Mouse (Mus musculus) embryonic fibroblast, embryonic 13.5 days (primary cell): Measurements from ENCODE around the gene Hbb-bh2. TPM values are rescaled to one million over a fixed set of nuclear protein-coding genes. Genes with fewer than 3 reads are reported as not detected.
"Not testable (repeated sequence)": the region's sequence is repeated elsewhere in the genome, so short reads cannot be mapped to it uniquely, and the experiment has no call there.

Source experiments
- H3K27ac ChIP-seq: 2 replicates; pipeline ENCODE4 v1.5.1; 2012; ENCODE audit warnings: low read length, control low read depth, inconsistent platforms; ENCODE audit not compliant: insufficient read depth
- H3K4me1 ChIP-seq: 2 replicates; pipeline ENCODE4 v1.6.1; 2011; ENCODE audit warnings: low read length; ENCODE audit not compliant: control insufficient read depth, insufficient read depth
- H3K4me3 ChIP-seq: 2 replicates; pipeline ENCODE4 v1.5.1; 2011; ENCODE audit warnings: mild to moderate bottlenecking, control low read depth, low read length; ENCODE audit not compliant: insufficient read depth
- CTCF ChIP-seq: IDR thresholded peaks from 2 replicates; pipeline ENCODE4 v1.5.1; 2011; ENCODE audit warnings: mild to moderate bottlenecking, control low read depth, low read length, moderate library complexity, borderline replicate concordance; ENCODE audit not compliant: insufficient read depth
- POLR2A ChIP-seq: IDR thresholded peaks from 2 replicates; pipeline ENCODE4 v1.6.1; 2011; ENCODE audit warnings: low read depth, mild to moderate bottlenecking, control low read depth, low read length, moderate library complexity
- polyA plus RNA-seq: library from polyadenylated mRNA; stranded (reverse); fragments of >200 nt; gene quantifications from 2 replicates; pipeline ENCODE4 v1.2.4, GENCODE M21; 2011; ENCODE audit warnings: low read depth; ENCODE audit not compliant: missing spikeins, insufficient read length

Gene Hbb-bh2
- polyA plus RNA-seq, 1 experiment, result not detected

GRCm38 (mm10) chr7:103853090-103853489 lies 12.8 kb upstream of the Hbb-bh2 start, which contains the start of gene Hbb-y:
Gene Hbb-y, minus strand, starts transcription at chr7:103853216.
- Histone ChIP-seq H3K4me3 (no peak within 1 kb of the TSS), H3K4me1 (no peaks in the 10 kb centered on the region), H3K27ac (no peak within 1 kb of the TSS)
- TF ChIP-seq CTCF, result no peak
- TF ChIP-seq POLR2A, result no peak

GRCm38 (mm10) chr7:103844525-103845325 lies 4.4 kb upstream of the Hbb-bh2 start:
- H3K4me3 ChIP-seq, result no peak overlapping the region
- TF ChIP-seq POLR2A, result no peak
- no peak for TF ChIP-seq CTCF
- H3K27ac ChIP-seq, result no peak overlapping the region
- H3K4me1 ChIP-seq, result no peaks in the 10 kb centered on the region

GRCm38 (mm10) chr7:103843034-103843433 lies 2.7 kb upstream of the Hbb-bh2 start, which contains the start of gene Hbb-bh1:
Gene Hbb-bh1, minus strand, starts transcription at chr7:103843164.
- Histone ChIP-seq H3K4me3 (no peak within 1 kb of the TSS), H3K27ac (no peak within 1 kb of the TSS), H3K4me1 (no peaks in the 10 kb centered on the region)
- no peak for TF ChIP-seq CTCF
- no peak for TF ChIP-seq POLR2A

GRCm38 (mm10) chr7:103827808-103828207 lies 12.5 kb downstream of the Hbb-bh2 start, which contains the start of gene Hbb-bs:
Gene Hbb-bs, minus strand, starts transcription at chr7:103828096.
- TF ChIP-seq POLR2A (no peak), CTCF (no peak)
- Histone ChIP-seq H3K27ac (no peak within 1 kb of the TSS), H3K4me1 (no peaks in the 10 kb centered on the region), H3K4me3 (no peak within 1 kb of the TSS)

- H3K27ac ChIP-seq, result not testable (repeated sequence)
Observed at GRCm38 (mm10) chr7:103827139-103827538, 13.2 kb downstream of the Hbb-bh2 start.

GRCm38 (mm10) chr7:103826255-103826887 lies 13.9 kb downstream of the Hbb-bh2 start:
- Histone ChIP-seq H3K27ac (no peak overlapping the region), H3K4me3 (no peak overlapping the region), H3K4me1 (no peaks in the 10 kb centered on the region)
- TF ChIP-seq CTCF (no peak), POLR2A (no peak)

More at GRCm38 (mm10) chr7:103827139-103827538, 13.2 kb downstream of the Hbb-bh2 start:
- H3K4me1 ChIP-seq, H3K4me3 ChIP-seq: not testable (repeated sequence)

- no peaks in the 10 kb centered on the region for H3K4me1 ChIP-seq
- TF ChIP-seq POLR2A, result no peak
- TF ChIP-seq CTCF, result no peak
- H3K27ac ChIP-seq, result no peak overlapping the region
- H3K4me3 ChIP-seq, result no peak overlapping the region
Observed at GRCm38 (mm10) chr7:103825536-103826254, 14.6 kb downstream of the Hbb-bh2 start.

GRCm38 (mm10) chr7:103824597-103824996 lies 15.7 kb downstream of the Hbb-bh2 start:
- no peak overlapping the region for H3K4me3 ChIP-seq
- H3K4me1 ChIP-seq, result no peaks in the 10 kb centered on the region
- no peak for TF ChIP-seq POLR2A
- no peak for TF ChIP-seq CTCF
- H3K27ac ChIP-seq, result no peak overlapping the region

- not testable (repeated sequence) for H3K27ac ChIP-seq, H3K4me1 ChIP-seq, H3K4me3 ChIP-seq
Observed at GRCm38 (mm10) chr7:103815085-103815484, 25.2 kb downstream of the Hbb-bh2 start.

GRCm38 (mm10) chr7:103813766-103814165 lies 26.6 kb downstream of the Hbb-bh2 start, which contains the start of gene Hbb-bt:
Gene Hbb-bt, minus strand, starts transcription at chr7:103813996.
- TF ChIP-seq POLR2A, result no peak
- TF ChIP-seq CTCF, result no peak
- Histone ChIP-seq H3K4me1 (no peaks in the 10 kb centered on the region), H3K27ac (no peak within 1 kb of the TSS), H3K4me3 (no peak within 1 kb of the TSS)

- H3K4me3 ChIP-seq, H3K27ac ChIP-seq, H3K4me1 ChIP-seq: not testable (repeated sequence)
Observed at GRCm38 (mm10) chr7:103813152-103813551, 27.2 kb downstream of the Hbb-bh2 start.
